Mouse (Mus musculus): ENCODE measurements around the gene Ccl20. TPM values are rescaled to one million over a fixed set of nuclear protein-coding genes. Genes with fewer than 3 reads are reported as not detected.

Gene Ccl20
- polyA plus RNA-seq (2012; ENCODE audit: insufficient read depth, low replicate concordance) = not detected in 2 replicates

GRCm38 (mm10) chr1:83116447-83117137, at the start of gene Ccl20:
Ccl20 (plus strand) TSS chr1:83116766.
- Histone ChIP-seq H3K27me3 (replicated peaks) (no peaks in the 10 kb centered on the region), H3K4me1 (no peaks in the 10 kb centered on the region), H3K4me3 (replicated peaks) (no peak within 1 kb of the TSS), H3K9me3 (no peaks in the 10 kb centered on the region), H3K36me3 (replicated peaks; ENCODE audit: low read length) (no peaks in the 10 kb centered on the region)
- TF ChIP-seq GATA1 (IDR thresholded peaks at IDR 0.05; ENCODE audit: borderline replicate concordance, low read length) = no peak
- TF ChIP-seq FLI1 (IDR thresholded peaks at IDR 0.05; ENCODE audit: low read length) = no peak

GRCm38 (mm10) chr1:83067205-83067604, 49.4 kb upstream of the Ccl20 start:
- H3K4me1 ChIP-seq = no peaks in the 10 kb centered on the region
- H3K9me3 ChIP-seq = 0 out of 2 replicates have a peak, but pooled peaks cover 3% of the 10 kb centered on the region
- no peaks in the 10 kb centered on the region for H3K27me3 ChIP-seq (replicated peaks)
- no peak overlapping the region for H3K4me3 ChIP-seq (replicated peaks)
- H3K36me3 ChIP-seq (replicated peaks; ENCODE audit: low read length) = no peaks in the 10 kb centered on the region
- no peak for TF ChIP-seq FLI1 (IDR thresholded peaks at IDR 0.05; ENCODE audit: low read length)
- no peak for TF ChIP-seq GATA1 (IDR thresholded peaks at IDR 0.05; ENCODE audit: borderline replicate concordance, low read length)

DNA sequence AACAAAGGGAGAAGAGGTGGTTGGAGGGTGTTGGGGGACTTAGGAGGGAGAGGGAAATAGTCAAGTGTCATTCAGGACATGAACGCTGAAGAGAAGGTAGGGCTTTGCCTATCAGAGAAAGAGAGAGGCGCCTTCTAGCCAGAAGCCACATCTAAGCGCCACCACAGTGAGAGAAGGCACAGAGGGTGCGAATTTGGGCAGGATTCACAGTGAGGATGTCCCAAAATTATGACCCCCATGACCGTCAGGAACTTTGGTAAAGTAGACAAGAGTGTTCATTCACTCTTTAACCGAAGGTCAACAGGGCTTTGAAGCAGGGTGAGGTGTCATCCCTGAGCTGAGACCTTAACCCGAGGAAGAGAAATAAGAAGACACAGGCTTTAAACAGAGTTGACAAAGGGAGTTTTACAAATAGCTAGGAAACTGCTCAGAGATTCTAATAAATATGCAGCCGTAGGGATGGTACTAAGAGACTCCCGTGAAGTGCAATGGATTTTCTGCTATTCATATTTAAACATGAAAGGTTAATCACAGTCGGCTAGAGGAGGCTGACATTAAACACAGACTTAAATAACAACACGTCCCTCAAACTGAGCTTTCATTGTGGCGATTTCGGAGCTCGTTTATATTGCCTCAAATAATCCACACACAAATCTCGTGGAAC, 40.9 kb upstream of the Ccl20 start:
- Histone ChIP-seq H3K4me3 (replicated peaks) (peak overlapping the region; percentile 72), H3K36me3 (replicated peaks; ENCODE audit: low read length) (no peaks in the 10 kb centered on the region), H3K27me3 (replicated peaks) (peaks cover 4% of the 10 kb centered on the region), H3K9me3 (no peaks in the 10 kb centered on the region), H3K4me1 (no peaks in the 10 kb centered on the region; the same call in 1 of the 2 replicates)
- TF ChIP-seq FLI1 (IDR thresholded peaks at IDR 0.05; ENCODE audit: low read length) (no peak), GATA1 (IDR thresholded peaks at IDR 0.05; ENCODE audit: borderline replicate concordance, low read length) (no peak)

DNA sequence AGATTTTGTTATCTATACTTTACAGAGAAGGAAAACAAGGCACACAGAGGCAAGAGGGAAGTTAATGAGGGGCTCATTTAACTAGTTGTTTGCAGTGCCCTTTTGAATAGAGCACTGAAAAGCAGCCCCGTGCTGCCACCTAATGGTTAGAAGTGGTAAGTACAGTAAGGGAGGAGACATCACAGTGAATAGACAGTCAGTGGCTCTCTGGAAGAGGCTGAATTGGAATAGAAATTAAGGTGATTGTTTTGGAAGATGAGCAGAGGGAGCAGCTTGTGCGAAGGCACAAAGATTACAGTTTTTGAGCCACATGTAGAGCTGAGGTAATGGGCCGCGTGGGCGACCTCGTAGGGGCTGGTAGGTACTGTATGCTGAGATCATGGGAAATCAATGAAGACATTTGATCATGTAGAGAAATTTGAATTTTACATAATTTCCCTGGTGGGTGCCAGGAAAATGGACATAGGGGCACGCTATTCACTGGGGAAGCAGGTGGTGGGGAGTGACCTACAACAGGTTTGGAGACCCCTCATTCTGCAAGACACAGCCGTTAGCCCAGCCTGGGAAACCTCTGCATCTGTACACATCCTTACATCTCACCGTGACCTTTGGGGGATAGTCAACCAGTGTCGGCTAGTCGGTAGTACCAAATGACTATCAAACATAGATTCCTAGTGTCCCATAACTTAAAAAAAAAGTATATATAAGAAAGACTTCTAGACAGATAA, 40.2 kb upstream of the Ccl20 start:
- H3K4me3 ChIP-seq (replicated peaks) = peak overlapping the region; percentile 72
- no peaks in the 10 kb centered on the region; the same call in 1 of the 2 replicates for H3K4me1 ChIP-seq
- TF ChIP-seq FLI1 (IDR thresholded peaks at IDR 0.05; ENCODE audit: low read length) = no peak
- TF ChIP-seq GATA1 (IDR thresholded peaks at IDR 0.05; ENCODE audit: borderline replicate concordance, low read length) = no peak
- peaks cover 4% of the 10 kb centered on the region for H3K27me3 ChIP-seq (replicated peaks)
- no peaks in the 10 kb centered on the region for H3K36me3 ChIP-seq (replicated peaks; ENCODE audit: low read length)
- H3K9me3 ChIP-seq = no peaks in the 10 kb centered on the region

DNA sequence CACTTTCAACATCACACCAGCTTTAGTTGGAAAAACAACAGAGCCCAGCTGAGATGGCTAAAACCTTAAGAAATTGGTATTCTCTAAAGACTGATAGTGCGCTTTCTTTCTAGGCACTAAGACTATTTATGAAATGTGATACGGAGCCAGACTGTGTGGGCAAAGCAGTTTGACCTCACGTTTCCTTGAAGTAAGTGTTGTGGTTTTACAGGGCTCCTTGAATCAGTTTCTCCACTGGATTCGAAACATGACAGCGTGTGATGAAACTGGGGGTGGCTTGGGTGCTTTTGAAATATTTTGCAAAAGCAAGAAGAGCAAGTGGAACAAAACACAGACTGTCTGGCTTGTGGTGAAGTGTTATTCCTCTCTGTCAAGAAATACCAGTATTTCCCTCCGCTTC, 39.5 kb upstream of the Ccl20 start:
- TF ChIP-seq GATA1 (IDR thresholded peaks at IDR 0.05; ENCODE audit: borderline replicate concordance, low read length) (no peak), FLI1 (IDR thresholded peaks at IDR 0.05; ENCODE audit: low read length) (no peak)
- no peaks in the 10 kb centered on the region; the same call in 1 of the 2 replicates for H3K4me1 ChIP-seq
- peaks cover 4% of the 10 kb centered on the region for H3K27me3 ChIP-seq (replicated peaks)
- H3K9me3 ChIP-seq = no peaks in the 10 kb centered on the region
- no peak overlapping the region for H3K4me3 ChIP-seq (replicated peaks)
- H3K36me3 ChIP-seq (replicated peaks; ENCODE audit: low read length) = no peaks in the 10 kb centered on the region

DNA sequence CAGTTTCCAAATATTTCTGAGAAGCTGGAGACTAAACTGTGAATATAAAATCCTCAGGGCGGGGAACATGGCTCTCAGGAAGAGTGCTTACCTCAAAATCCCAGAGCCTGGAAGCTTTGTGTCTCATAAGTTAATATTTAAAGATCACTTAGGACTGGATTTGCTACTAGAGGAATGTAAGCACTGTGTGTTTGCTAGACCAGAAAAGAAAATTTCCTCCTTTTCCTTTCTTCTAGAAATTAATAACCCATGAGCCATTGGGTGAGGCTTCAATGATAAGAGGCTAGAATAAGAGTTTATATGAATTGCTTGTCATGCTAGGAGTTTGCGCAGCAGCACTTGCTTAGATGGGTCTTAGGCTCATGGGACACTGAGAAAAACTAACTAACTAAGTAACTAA, 31.8 kb upstream of the Ccl20 start:
- Histone ChIP-seq H3K4me1 (no peaks in the 10 kb centered on the region), H3K27me3 (replicated peaks) (no peaks in the 10 kb centered on the region), H3K9me3 (no peaks in the 10 kb centered on the region), H3K4me3 (replicated peaks) (no peak overlapping the region), H3K36me3 (replicated peaks; ENCODE audit: low read length) (no peaks in the 10 kb centered on the region)
- no peak for TF ChIP-seq GATA1 (IDR thresholded peaks at IDR 0.05; ENCODE audit: borderline replicate concordance, low read length)
- no peak for TF ChIP-seq FLI1 (IDR thresholded peaks at IDR 0.05; ENCODE audit: low read length)

GRCm38 (mm10) chr1:83091268-83091667, 25.3 kb upstream of the Ccl20 start:
- Histone ChIP-seq H3K4me3 (replicated peaks) (no peak overlapping the region), H3K36me3 (replicated peaks; ENCODE audit: low read length) (no peaks in the 10 kb centered on the region), H3K27me3 (replicated peaks) (no peaks in the 10 kb centered on the region), H3K9me3 (no peaks in the 10 kb centered on the region), H3K4me1 (no peaks in the 10 kb centered on the region)
- TF ChIP-seq FLI1 (IDR thresholded peaks at IDR 0.05; ENCODE audit: low read length) = no peak
- no peak for TF ChIP-seq GATA1 (IDR thresholded peaks at IDR 0.05; ENCODE audit: borderline replicate concordance, low read length)

DNA sequence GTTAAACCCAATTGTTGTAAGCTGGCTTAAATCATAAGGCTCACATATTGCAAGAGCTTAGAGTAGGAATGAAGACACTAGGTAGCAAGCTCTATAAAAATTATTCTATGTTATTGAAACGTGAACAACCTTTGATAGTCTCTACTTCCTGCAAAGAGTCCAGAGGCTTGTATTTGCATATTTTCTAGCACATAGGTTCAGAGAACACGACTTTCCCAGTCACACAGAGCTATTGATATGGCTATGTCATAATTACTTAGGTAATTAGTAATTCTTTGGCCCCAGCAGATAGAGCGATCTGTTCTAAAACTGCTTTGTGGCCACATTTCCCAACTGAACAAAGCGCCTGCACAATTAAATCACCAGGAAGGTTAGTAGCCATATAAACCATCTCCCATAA, 19.6 kb upstream of the Ccl20 start:
- no peak for TF ChIP-seq FLI1 (IDR thresholded peaks at IDR 0.05; ENCODE audit: low read length)
- TF ChIP-seq GATA1 (IDR thresholded peaks at IDR 0.05; ENCODE audit: borderline replicate concordance, low read length) = no peak
- Histone ChIP-seq H3K27me3 (replicated peaks) (no peaks in the 10 kb centered on the region), H3K4me3 (replicated peaks) (no peak overlapping the region), H3K4me1 (no peaks in the 10 kb centered on the region), H3K9me3 (no peaks in the 10 kb centered on the region), H3K36me3 (replicated peaks; ENCODE audit: low read length) (no peaks in the 10 kb centered on the region)

- Histone ChIP-seq H3K4me3 (replicated peaks) (no peak overlapping the region), H3K9me3 (no peaks in the 10 kb centered on the region), H3K36me3 (replicated peaks; ENCODE audit: low read length) (no peaks in the 10 kb centered on the region), H3K27me3 (replicated peaks) (no peaks in the 10 kb centered on the region), H3K4me1 (no peaks in the 10 kb centered on the region)
- TF ChIP-seq FLI1 (IDR thresholded peaks at IDR 0.05; ENCODE audit: low read length) = no peak
- TF ChIP-seq GATA1 (IDR thresholded peaks at IDR 0.05; ENCODE audit: borderline replicate concordance, low read length) = no peak
Observed at GRCm38 (mm10) chr1:83099160-83099559, 17.4 kb upstream of the Ccl20 start.
